Mouse (Mus musculus): ENCODE measurements around the gene Rasgrf2. TPM values are rescaled to one million over a fixed set of nuclear protein-coding genes. Genes with fewer than 3 reads are reported as not detected.

The Rasgrf2 gene
- polyA plus RNA-seq, 1 experiment: 0.51 TPM

- no peaks in the 10 kb centered on the region for H3K4me1 ChIP-seq (ENCODE audit: control insufficient read depth, insufficient read depth, low read length)
- H3K27ac ChIP-seq (ENCODE audit: insufficient read depth, low read depth, low read length): no peak overlapping the region
- no peak overlapping the region for H3K4me3 ChIP-seq (ENCODE audit: insufficient read depth, low read length)
- TF ChIP-seq CTCF (IDR thresholded peaks at IDR 0.05; ENCODE audit: low read depth, low read length): no peak
- no peak for TF ChIP-seq POLR2A (IDR thresholded peaks at IDR 0.05; ENCODE audit: borderline replicate concordance, low read depth, low read length)
Measured at GRCm38 (mm10) chr13:91928605-91929389, 202.7 kb downstream of the Rasgrf2 start.

- TF ChIP-seq CTCF (IDR thresholded peaks at IDR 0.05; ENCODE audit: low read depth, low read length) (no peak), POLR2A (IDR thresholded peaks at IDR 0.05; ENCODE audit: borderline replicate concordance, low read depth, low read length) (no peak)
Measured at GRCm38 (mm10) chr13:91921010-91921409, 210.4 kb downstream of the Rasgrf2 start.

DNA sequence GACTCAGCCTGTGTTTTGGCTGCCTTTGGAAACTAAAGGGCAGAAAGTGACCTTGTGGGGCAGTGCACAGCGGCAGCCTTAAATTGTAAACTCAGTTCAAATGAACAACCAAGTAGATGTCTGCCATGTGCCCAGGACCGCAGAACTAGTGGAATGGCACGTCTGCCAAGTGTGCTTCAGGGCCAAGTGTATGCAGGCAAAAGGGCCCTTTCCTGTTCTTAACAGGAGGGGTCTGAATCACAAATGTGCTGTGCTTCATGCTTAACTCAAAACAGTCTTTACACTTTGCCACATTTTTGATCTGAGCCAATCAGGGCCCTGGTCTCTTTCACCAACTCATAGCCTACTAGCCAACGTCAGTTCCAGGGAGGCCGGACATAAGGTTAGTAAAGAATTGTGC, 212.7 kb downstream of the Rasgrf2 start:
- Histone ChIP-seq H3K27ac (ENCODE audit: insufficient read depth, low read depth, low read length) (no peak overlapping the region), H3K4me3 (ENCODE audit: insufficient read depth, low read length) (no peak overlapping the region), H3K4me1 (ENCODE audit: control insufficient read depth, insufficient read depth, low read length) (no peaks in the 10 kb centered on the region)
- TF ChIP-seq POLR2A (IDR thresholded peaks at IDR 0.05; ENCODE audit: borderline replicate concordance, low read depth, low read length): no peak
- no peak for TF ChIP-seq CTCF (IDR thresholded peaks at IDR 0.05; ENCODE audit: low read depth, low read length)

More at GRCm38 (mm10) chr13:91921010-91921409, 210.4 kb downstream of the Rasgrf2 start:
- H3K4me3 ChIP-seq (ENCODE audit: insufficient read depth, low read length): no peak overlapping the region
- no peaks in the 10 kb centered on the region for H3K4me1 ChIP-seq (ENCODE audit: control insufficient read depth, insufficient read depth, low read length)
- no peak overlapping the region for H3K27ac ChIP-seq (ENCODE audit: insufficient read depth, low read depth, low read length)

DNA sequence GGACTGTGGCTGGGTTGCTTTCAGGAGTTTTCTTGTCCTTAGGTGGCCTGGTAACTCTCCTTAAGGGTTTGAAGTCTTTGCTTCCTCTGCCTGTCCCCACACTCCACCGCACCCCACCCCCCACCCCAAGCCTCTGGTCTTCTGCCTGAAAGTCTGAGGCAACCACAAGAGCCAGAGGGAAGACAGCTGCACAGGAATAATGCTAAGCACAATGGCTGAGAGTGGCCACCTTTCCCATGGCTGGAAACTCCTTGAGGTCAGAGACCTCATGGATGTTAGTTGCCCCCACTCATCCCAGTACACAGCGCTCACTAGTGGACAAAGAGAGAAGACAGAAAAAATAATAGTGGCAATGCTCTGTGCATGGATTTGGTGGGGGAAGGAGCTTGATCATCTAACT, 213.6 kb downstream of the Rasgrf2 start:
- Histone ChIP-seq H3K27ac (ENCODE audit: insufficient read depth, low read depth, low read length) (no peak overlapping the region), H3K4me3 (ENCODE audit: insufficient read depth, low read length) (no peak overlapping the region), H3K4me1 (ENCODE audit: control insufficient read depth, insufficient read depth, low read length) (no peaks in the 10 kb centered on the region)
- TF ChIP-seq CTCF (IDR thresholded peaks at IDR 0.05; ENCODE audit: low read depth, low read length) (no peak), POLR2A (IDR thresholded peaks at IDR 0.05; ENCODE audit: borderline replicate concordance, low read depth, low read length) (no peak)

GRCm38 (mm10) chr13:91916308-91916707, 215.1 kb downstream of the Rasgrf2 start:
- TF ChIP-seq POLR2A (IDR thresholded peaks at IDR 0.05; ENCODE audit: borderline replicate concordance, low read depth, low read length): no peak
- no peak for TF ChIP-seq CTCF (IDR thresholded peaks at IDR 0.05; ENCODE audit: low read depth, low read length)
- Histone ChIP-seq H3K4me1 (ENCODE audit: control insufficient read depth, insufficient read depth, low read length) (no peaks in the 10 kb centered on the region), H3K4me3 (ENCODE audit: insufficient read depth, low read length) (no peak overlapping the region), H3K27ac (ENCODE audit: insufficient read depth, low read depth, low read length) (no peak overlapping the region)

DNA sequence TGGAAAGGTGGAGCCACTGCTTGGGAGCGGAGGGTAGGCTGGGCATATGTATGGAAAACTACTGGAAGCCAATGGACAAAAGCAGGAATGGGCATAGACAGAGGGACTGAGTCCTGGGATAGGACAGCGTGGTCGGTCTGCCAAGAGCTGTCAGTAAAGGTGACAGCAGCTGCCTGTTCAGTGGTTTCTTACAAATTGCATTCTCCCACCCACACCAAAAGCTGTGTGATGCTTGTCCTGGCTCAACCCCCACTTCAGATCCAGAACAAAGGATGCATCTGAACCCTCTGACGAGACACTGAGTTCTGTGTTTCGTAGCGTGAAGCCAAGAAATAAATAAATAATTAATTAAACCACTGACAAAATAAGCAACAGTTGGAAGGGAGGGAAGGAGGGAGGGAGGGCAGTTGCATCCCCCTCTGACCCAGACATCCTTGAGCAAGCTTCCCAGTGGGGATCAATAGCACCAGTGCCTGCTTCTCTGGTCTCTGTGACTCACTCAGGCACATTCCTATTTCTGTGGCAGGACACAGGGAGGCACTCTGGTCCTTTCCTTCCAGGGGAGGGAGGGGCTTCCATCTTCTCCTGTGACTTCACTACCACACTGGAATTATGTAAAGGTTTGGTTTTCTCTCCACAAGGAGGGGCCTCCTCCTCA, 215.7 kb downstream of the Rasgrf2 start:
- H3K4me3 ChIP-seq (ENCODE audit: insufficient read depth, low read length): no peak overlapping the region
- H3K27ac ChIP-seq (ENCODE audit: insufficient read depth, low read depth, low read length): no peak overlapping the region
- no peak for TF ChIP-seq POLR2A (IDR thresholded peaks at IDR 0.05; ENCODE audit: borderline replicate concordance, low read depth, low read length)
- no peak for TF ChIP-seq CTCF (IDR thresholded peaks at IDR 0.05; ENCODE audit: low read depth, low read length)
- no peaks in the 10 kb centered on the region for H3K4me1 ChIP-seq (ENCODE audit: control insufficient read depth, insufficient read depth, low read length)

DNA sequence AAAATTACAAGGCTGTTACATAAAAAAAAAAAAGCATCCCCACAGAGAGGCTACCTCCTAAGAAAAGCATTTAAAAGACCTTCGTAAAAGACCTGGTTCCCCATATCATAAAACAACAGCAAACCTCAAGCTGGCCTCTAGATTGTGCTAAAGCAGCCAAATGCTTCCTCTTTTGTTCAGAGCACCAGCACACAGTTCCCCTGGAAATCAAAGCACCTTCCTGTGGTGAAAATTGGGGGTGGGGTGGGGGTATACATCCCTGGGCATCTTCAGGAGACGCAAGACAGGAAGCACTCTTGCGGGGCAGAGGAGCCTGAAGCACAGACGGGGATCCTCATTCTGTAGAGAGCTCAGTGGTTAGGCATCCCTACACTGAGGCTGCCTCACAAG, 216.3 kb downstream of the Rasgrf2 start:
- Histone ChIP-seq H3K4me3 (ENCODE audit: insufficient read depth, low read length) (no peak overlapping the region), H3K27ac (ENCODE audit: insufficient read depth, low read depth, low read length) (no peak overlapping the region), H3K4me1 (ENCODE audit: control insufficient read depth, insufficient read depth, low read length) (no peaks in the 10 kb centered on the region)
- no peak for TF ChIP-seq POLR2A (IDR thresholded peaks at IDR 0.05; ENCODE audit: borderline replicate concordance, low read depth, low read length)
- no peak for TF ChIP-seq CTCF (IDR thresholded peaks at IDR 0.05; ENCODE audit: low read depth, low read length)

DNA sequence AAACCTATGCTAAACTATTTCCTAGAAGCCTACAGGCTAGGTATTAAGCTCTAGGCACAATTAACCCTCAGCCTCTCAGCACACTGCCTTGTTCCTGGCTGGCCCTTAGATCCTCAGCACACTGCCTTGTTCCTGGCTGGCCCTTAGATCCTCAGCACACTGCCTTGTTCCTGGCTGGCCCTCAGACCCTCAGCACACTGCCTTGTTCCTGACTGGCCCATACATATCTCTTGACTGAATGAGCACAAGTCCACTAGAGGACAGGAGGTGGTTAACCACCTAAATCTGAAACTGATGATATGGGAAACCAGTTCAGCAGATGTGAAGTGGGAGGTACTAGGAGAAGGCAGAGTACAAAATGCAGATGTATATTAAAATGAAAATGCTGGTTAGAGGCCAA, 219.8 kb downstream of the Rasgrf2 start:
- H3K4me1 ChIP-seq (ENCODE audit: control insufficient read depth, insufficient read depth, low read length): no peaks in the 10 kb centered on the region
- TF ChIP-seq CTCF (IDR thresholded peaks at IDR 0.05; ENCODE audit: low read depth, low read length): no peak
- TF ChIP-seq POLR2A (IDR thresholded peaks at IDR 0.05; ENCODE audit: borderline replicate concordance, low read depth, low read length): no peak
- H3K27ac ChIP-seq (ENCODE audit: insufficient read depth, low read depth, low read length): no peak overlapping the region
- no peak overlapping the region for H3K4me3 ChIP-seq (ENCODE audit: insufficient read depth, low read length)

DNA sequence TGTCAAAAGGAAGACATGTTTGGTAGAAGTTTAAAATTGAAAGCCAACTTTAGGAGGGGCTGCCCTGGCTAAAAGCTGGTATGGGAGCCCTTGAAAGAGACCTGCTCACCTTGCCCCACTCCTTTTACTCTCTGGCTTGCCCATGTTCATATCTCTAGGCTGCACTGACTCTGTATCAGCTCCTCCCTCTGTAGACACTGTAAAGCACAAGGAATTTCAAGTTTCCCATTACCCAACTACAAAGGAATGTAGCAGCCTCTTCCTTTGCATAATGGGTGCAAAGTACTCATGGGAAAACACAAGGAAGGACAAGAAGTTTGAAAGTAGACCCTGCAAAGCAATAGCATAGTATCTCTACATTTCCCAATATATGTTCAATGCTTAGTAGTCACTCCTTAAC, 220.2 kb downstream of the Rasgrf2 start:
- H3K27ac ChIP-seq (ENCODE audit: insufficient read depth, low read depth, low read length): no peak overlapping the region
- H3K4me1 ChIP-seq (ENCODE audit: control insufficient read depth, insufficient read depth, low read length): no peaks in the 10 kb centered on the region
- no peak overlapping the region for H3K4me3 ChIP-seq (ENCODE audit: insufficient read depth, low read length)
- TF ChIP-seq CTCF (IDR thresholded peaks at IDR 0.05; ENCODE audit: low read depth, low read length) (no peak), POLR2A (IDR thresholded peaks at IDR 0.05; ENCODE audit: borderline replicate concordance, low read depth, low read length) (no peak)
